Mouse (Mus musculus) cerebellum, adult 2 months (tissue): ENCODE results near the gene Nckap5.

ENCODE experiments used
- CTCF ChIP-seq: fragments of 200-500 bp; IDR thresholded peaks from 2 replicates; pipeline ENCODE4 v1.5.1; 2011; ENCODE audit warnings: low read depth, mild to moderate bottlenecking, control low read depth, low read length, moderate library complexity, borderline replicate concordance; ENCODE audit not compliant: insufficient read depth
- POLR2A ChIP-seq: fragments of 200-500 bp; IDR thresholded peaks from 2 replicates; pipeline ENCODE4 v1.6.1; 2011; ENCODE audit warnings: low read length, control low read depth, borderline replicate concordance; ENCODE audit not compliant: insufficient read depth

DNA sequence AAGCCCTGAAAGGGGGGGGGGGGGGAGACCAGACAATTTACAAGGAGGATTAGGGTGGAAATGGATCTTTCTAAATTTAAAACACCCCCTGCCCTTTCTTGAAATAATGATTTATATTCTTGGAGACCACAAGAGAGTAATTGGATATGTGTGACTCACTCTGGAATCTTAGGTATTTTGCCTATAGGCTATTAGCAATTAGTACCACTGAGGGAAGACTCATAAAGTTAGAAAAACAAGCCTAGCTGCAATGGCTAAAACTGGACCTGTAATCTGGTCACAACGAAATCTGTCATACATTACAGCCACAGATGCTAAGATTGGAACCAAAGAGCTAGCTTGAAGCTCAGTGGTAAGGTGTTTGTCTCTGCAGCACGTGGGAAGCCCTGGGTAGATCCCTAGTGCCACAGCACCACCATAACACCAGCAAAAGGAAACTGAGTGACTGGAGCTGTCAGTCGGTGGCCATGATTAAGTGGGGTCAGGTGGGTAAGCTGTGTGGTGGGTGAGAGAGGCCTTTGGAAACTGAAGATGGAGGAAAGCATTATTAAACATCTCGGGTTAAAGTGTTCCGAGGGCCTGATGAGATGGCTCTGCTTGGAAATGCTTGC lies 318.7 kb downstream of the Nckap5 start:
- TF ChIP-seq CTCF = no peak
- no peak for TF ChIP-seq POLR2A
